Mouse (Mus musculus) cerebellum, adult 11-12 months (tissue): ENCODE measurements around the gene Sfrp2.
A peak's percentile ranks its signal among the peaks of the same experiment; 100 is the strongest.

Experiments used
- DNase-seq: peaks from one replicate; pipeline ENCODE4 v3.0.0; 2022

The Sfrp2 gene

GRCm38 (mm10) chr3:83773281-83773680 lies 7.2 kb downstream of the Sfrp2 start:
- no peak for DNase-seq

- no peak for DNase-seq
Measured at GRCm38 (mm10) chr3:83775403-83775802, 9.3 kb downstream of the Sfrp2 start.

GRCm38 (mm10) chr3:83781460-83782222 lies 15.5 kb downstream of the Sfrp2 start:
- DNase-seq = no peak

GRCm38 (mm10) chr3:83783716-83784469 lies 17.8 kb downstream of the Sfrp2 start:
- DNase-seq = no peak

GRCm38 (mm10) chr3:83784726-83785125 lies 18.6 kb downstream of the Sfrp2 start:
- DNase-seq = no peak

GRCm38 (mm10) chr3:83787086-83787485 lies 21.0 kb downstream of the Sfrp2 start:
- no peak for DNase-seq

GRCm38 (mm10) chr3:83787776-83788305 lies 21.7 kb downstream of the Sfrp2 start:
- no peak for DNase-seq

- DNase-seq = no peak
Measured at GRCm38 (mm10) chr3:83789651-83790451, 23.7 kb downstream of the Sfrp2 start.

- DNase-seq = no peak
Measured at GRCm38 (mm10) chr3:83791444-83791843, 25.3 kb downstream of the Sfrp2 start.

GRCm38 (mm10) chr3:83797098-83797497 lies 31.0 kb downstream of the Sfrp2 start:
- DNase-seq = no peak

- peak; percentile 5 for DNase-seq
Measured at GRCm38 (mm10) chr3:83797828-83798227, 31.7 kb downstream of the Sfrp2 start.

- no peak for DNase-seq
Measured at GRCm38 (mm10) chr3:83799486-83799885, 33.4 kb downstream of the Sfrp2 start.

- DNase-seq = no peak
Measured at GRCm38 (mm10) chr3:83801649-83802155, 35.6 kb downstream of the Sfrp2 start.

- no peak for DNase-seq
Measured at GRCm38 (mm10) chr3:83808483-83808882, 42.4 kb downstream of the Sfrp2 start.

GRCm38 (mm10) chr3:83811987-83812386 lies 45.9 kb downstream of the Sfrp2 start:
- no peak for DNase-seq

GRCm38 (mm10) chr3:83812863-83813262 lies 46.7 kb downstream of the Sfrp2 start:
- no peak for DNase-seq

GRCm38 (mm10) chr3:83816372-83816925 lies 50.3 kb downstream of the Sfrp2 start:
- no peak for DNase-seq

- no peak for DNase-seq
Measured at GRCm38 (mm10) chr3:83823774-83824173, 57.7 kb downstream of the Sfrp2 start.
